Mouse (Mus musculus): ENCODE data around the gene Arhgap42. TPM values are rescaled to one million over a fixed set of nuclear protein-coding genes. Genes with fewer than 3 reads are reported as not detected.

The Arhgap42 gene
- polyA plus RNA-seq (2015; fragmentation: Nextera tagmentation; extraction: Ambion mirVana), result 11.3 and 11.6 TPM in 2 replicates

DNA sequence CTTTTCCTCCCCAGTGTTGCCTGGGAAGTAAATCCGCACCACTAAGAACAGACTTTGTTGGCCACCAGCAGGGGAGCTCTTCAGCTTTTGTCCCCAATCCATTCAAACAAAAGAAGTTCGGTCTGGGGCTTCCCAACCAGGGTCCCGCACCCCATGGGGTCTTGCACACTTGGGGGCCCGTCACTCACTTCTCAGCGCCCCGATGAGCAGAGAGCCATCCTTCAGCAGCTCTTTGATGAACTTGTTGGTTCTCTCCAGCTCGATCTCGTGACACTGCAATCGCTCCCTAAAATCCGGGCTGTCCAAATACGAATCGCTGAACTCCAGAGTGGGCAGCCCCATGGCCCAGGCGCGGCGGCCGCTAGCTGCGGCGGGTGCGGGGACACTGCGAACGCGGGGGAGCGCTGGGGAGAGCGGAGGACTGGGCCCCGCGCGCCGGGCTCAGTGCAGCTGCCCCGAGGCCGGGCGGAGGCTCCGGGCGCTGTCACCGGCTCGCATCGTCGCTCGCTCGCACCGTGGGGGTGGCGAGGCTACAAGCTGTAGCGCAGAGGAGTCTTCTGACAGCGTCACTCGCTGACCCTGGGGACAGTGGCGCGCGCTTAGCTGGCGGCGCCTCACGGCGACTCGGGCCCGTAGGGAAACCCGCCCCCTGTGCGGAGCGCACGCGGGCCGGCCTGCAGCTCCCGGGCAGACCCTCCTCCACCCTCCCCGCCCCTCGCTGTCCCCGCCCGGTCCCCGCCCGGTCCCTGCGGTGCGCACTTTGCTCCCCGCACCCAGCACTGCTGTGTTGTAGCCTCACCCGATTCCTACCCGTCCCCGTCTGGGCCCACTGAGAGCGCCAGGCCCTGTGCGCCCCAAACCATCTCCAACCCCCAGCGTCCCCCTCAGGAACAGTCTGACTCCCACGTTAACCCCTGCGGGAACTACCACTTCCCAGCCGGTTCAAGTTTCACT, at the start of gene Arhgap42:
Gene Arhgap42 (minus strand): TSS at position 664 of the 954 bp plus-strand sequence.

GRCm38 (mm10) chr9:8971491-8971890, 267.4 kb downstream of the Arhgap42 start, which contains the start of gene Gm16485:
Gm16485 (plus strand) TSS chr9:8971791.

Measured in skeletal muscle tissue, postnatal 0 days (tissue).